Mouse (Mus musculus) lung, postnatal 0 days (tissue): ENCODE results near the gene Sox6. TPM values are rescaled to one million over a fixed set of nuclear protein-coding genes. Genes with fewer than 3 reads are reported as not detected.
A peak's percentile ranks its signal among the peaks of the same experiment; 100 is the strongest.
"Not testable (repeated sequence)": the region's sequence is repeated elsewhere in the genome, so short reads cannot be mapped to it uniquely, and the experiment has no call there.

Experiments
- ATAC-seq: fragments of 200-750 bp; cut with Nextera tagmentation; 2 replicates; pipeline ENCODE4 v1.8.0; 2017; ENCODE audit warnings: moderate library complexity
- DNase-seq: peaks from one replicate; pipeline ENCODE4 v3.0.0-alpha.2; 2016; ENCODE audit warnings: low spot score
- H3K27ac ChIP-seq: fragments of 300-500 bp; sonication (generic); 2 replicates; pipeline ENCODE4 v1.5.1; 2014; ENCODE audit warnings: antibody characterized with exemption, mild to moderate bottlenecking, low read length, mixed read lengths
- H3K27me3 ChIP-seq: fragments of 300-500 bp; sonication (generic); replicated peaks from 2 replicates; pipeline ENCODE4 v1.6.1; 2014; ENCODE audit warnings: low read length, mixed read lengths; ENCODE audit not compliant: insufficient read depth
- H3K36me3 ChIP-seq: fragments of 300-500 bp; sonication (generic); 2 replicates; pipeline ENCODE4 v1.6.1; 2014; ENCODE audit warnings: low read length, mixed read lengths; ENCODE audit not compliant: insufficient read depth
- H3K4me1 ChIP-seq: fragments of 300-500 bp; sonication (generic); 2 replicates; pipeline ENCODE4 v1.6.1; 2014; ENCODE audit warnings: antibody characterized with exemption, low read depth, low read length, mixed read lengths; ENCODE audit not compliant: insufficient read depth
- H3K4me2 ChIP-seq: fragments of 300-500 bp; sonication (generic); replicated peaks from 2 replicates; pipeline ENCODE4 v1.6.1; 2014; ENCODE audit warnings: low read depth, mild to moderate bottlenecking, low read length, moderate library complexity, mixed read lengths
- H3K4me3 ChIP-seq: fragments of 300-500 bp; sonication (generic); 2 replicates; pipeline ENCODE4 v1.5.1; 2014; ENCODE audit warnings: low read depth, low read length
- H3K9ac ChIP-seq: fragments of 300-500 bp; sonication (generic); replicated peaks from 2 replicates; pipeline ENCODE4 v1.6.1; 2014; ENCODE audit warnings: low read depth, mild to moderate bottlenecking
- H3K9me3 ChIP-seq: fragments of 300-500 bp; sonication (generic); 2 replicates; pipeline ENCODE4 v1.6.1; 2016; ENCODE audit warnings: low read length, mixed read lengths
- CTCF ChIP-seq: IDR thresholded peaks from 2 replicates; pipeline ENCODE4 v1.5.1; 2016; ENCODE audit warnings: antibody characterized with exemption, mild to moderate bottlenecking
- EP300 ChIP-seq: IDR thresholded peaks from 2 replicates; pipeline ENCODE4 v1.6.1; 2016; ENCODE audit warnings: antibody characterized with exemption, mild to moderate bottlenecking, control low read depth
- WGBS: fragments of 180-500 bp; shearing (Covaris S2); extraction: QIAGEN DNeasy Blood & Tissue Kit; methylation state at CpG from one replicate; pipeline ENCODE4 v1.1.7; 2014; 5-methylcytosine and 5-hydroxymethylcytosine counted together
- polyA plus RNA-seq: library from polyadenylated mRNA; unstranded; fragments of >200 nt; fragmentation: Nextera tagmentation; extraction: Ambion mirVana; gene quantifications from 2 replicates; pipeline ENCODE4 v1.2.1, GENCODE M21; 2015

The Sox6 gene
- polyA plus RNA-seq, 1 experiment from 2014 or later, result 6.8 TPM

DNA sequence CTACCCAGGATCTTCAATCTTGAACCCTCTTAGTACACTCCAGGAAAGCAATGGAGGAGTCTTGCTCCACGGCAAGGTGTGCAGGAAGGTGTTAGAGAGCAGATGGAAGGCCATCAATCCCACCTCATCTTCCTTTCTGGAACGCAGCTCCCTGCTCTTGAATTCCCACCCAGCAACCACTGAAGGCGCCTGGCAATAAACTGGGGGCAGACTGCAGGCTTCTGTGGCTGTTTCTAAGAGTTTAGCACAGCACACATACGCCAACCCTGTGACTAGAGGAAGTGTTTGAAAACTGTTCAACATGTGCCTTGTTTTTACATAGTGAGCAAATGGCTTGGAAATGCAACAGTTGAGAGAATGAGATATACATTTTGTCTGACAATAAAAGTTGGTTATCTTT lies 412.6 kb downstream of the Sox6 start:
- no peak for TF ChIP-seq CTCF
- 41% methylated on average over 4 of the region's 4 CpGs for WGBS
- Histone ChIP-seq H3K4me1 (peaks cover 11% of the 10 kb centered on the region; the same call in 1 of the 2 replicates), H3K4me2 (no peak overlapping the region), H3K36me3 (no peaks in the 10 kb centered on the region), H3K27me3 (no peaks in the 10 kb centered on the region), H3K9ac (no peak overlapping the region), H3K9me3 (no peaks in the 10 kb centered on the region), H3K27ac (no peak overlapping the region), H3K4me3 (no peak overlapping the region)
- DNase-seq (no peak), ATAC-seq (no peak)

DNA sequence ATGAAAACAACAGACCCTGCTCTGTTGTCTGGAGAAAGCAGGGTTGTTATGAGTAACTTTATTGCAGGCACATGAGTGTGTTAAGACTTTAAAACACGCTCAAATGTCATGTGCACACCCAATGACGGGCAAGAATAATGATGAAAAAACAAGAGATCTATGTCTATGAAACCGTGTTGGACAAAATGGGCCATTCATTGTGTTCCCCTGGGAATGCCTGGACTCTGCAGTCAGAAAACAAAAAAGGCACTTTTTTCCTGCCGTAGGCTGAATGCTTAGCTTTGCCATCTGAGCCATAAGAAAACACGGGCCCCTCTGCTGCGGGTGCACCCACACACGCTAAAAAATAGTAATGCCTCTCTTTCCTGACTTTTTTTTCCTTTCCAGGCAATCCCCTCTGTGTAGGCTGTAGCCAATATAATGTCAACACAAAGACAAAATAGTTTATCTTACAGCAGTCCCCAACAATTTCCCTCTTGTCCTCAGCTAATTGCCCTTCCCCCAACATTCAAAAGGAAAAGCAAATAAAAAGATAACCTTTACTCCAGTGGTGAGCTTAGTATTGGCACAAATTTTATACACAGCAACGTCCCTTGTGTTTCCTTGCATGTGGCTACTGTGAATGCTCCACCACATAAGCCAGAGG lies 413.6 kb downstream of the Sox6 start:
- Histone ChIP-seq H3K4me1 (peaks cover 11% of the 10 kb centered on the region; the same call in 1 of the 2 replicates), H3K4me3 (no peak overlapping the region), H3K9me3 (no peaks in the 10 kb centered on the region), H3K27me3 (no peaks in the 10 kb centered on the region), H3K27ac (no peak overlapping the region), H3K9ac (no peak overlapping the region), H3K4me2 (0 out of 2 replicates have a peak overlapping the region, but pooled peaks have one; percentile 8), H3K36me3 (no peaks in the 10 kb centered on the region)
- DNase-seq (peak; percentile 36), ATAC-seq (no peak)
- WGBS, result 11% methylated on average over 8 of the region's 8 CpGs
- 0 out of 2 replicates have a peak, but pooled peaks have one; percentile 18 for TF ChIP-seq EP300
- TF ChIP-seq CTCF, result no peak

DNA sequence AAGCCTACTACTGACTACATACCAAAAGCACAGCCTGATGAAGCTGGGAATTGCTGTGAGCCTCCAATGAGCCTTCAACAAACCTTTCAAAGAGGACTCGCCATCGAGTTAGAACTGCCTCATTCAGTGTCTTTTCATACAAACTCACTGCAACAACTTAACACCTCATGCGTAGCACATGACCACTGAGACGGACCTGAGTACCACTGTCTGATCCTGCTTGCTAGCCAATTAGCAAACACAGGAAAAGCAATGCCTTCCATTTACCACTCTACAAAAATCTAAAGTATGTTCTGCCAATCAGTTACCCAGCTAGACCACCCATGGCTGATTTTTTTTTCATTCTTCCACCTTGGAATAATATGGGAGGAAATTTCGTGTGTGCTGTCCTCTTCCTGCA lies 414.1 kb downstream of the Sox6 start:
- Histone ChIP-seq H3K4me3 (no peak overlapping the region), H3K4me2 (no peak overlapping the region), H3K27ac (no peak overlapping the region), H3K4me1 (peaks cover 11% of the 10 kb centered on the region; the same call in 1 of the 2 replicates), H3K9me3 (no peaks in the 10 kb centered on the region), H3K9ac (no peak overlapping the region), H3K27me3 (no peaks in the 10 kb centered on the region), H3K36me3 (no peaks in the 10 kb centered on the region)
- WGBS, result 48% methylated on average over 5 of the region's 5 CpGs
- TF ChIP-seq CTCF, result no peak
- no peak for TF ChIP-seq EP300
- ATAC-seq (no peak), DNase-seq (no peak)

DNA sequence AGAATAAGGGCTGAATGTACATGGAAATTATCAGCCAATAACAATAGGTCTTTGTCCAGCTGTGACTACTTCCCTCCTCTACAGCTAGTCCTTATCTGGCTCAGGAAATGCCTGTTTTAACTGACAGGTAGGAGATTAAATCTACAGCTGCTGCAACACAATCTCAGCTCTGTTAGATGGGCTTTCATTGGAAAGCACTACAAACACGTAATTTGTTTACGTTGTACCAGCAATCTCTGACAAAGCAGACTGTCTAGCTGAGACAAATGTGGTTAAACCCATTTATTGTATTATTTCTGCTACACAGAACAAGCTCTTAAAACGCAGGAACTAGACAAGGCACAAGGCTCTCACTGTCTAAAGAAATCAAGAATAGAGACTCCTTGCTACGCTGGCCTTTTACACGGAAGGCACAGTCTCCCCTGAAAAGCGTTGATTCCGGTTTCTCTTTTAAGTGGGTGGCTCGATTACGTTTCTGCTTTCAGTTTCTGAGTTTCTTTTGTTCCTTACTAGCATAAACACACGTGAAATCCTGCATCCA lies 422.8 kb downstream of the Sox6 start:
- DNase-seq (peak; percentile 82), ATAC-seq (peak; percentile 85)
- no peaks in the 10 kb centered on the region for H3K36me3 ChIP-seq
- H3K4me3 ChIP-seq, result peak overlapping the region; percentile 40
- peak overlapping the region; percentile 90 for H3K27ac ChIP-seq
- no peaks in the 10 kb centered on the region; the same call in 1 of the 2 replicates for H3K4me1 ChIP-seq
- H3K9me3 ChIP-seq, result no peaks in the 10 kb centered on the region
- 6% methylated on average over 10 of the region's 10 CpGs for WGBS
- peak overlapping the region; percentile 50 for H3K4me2 ChIP-seq
- H3K9ac ChIP-seq, result peak overlapping the region; percentile 53
- no peaks in the 10 kb centered on the region for H3K27me3 ChIP-seq
- TF ChIP-seq EP300 (0 out of 2 replicates have a peak, but pooled peaks have one; percentile 46), CTCF (no peak)

DNA sequence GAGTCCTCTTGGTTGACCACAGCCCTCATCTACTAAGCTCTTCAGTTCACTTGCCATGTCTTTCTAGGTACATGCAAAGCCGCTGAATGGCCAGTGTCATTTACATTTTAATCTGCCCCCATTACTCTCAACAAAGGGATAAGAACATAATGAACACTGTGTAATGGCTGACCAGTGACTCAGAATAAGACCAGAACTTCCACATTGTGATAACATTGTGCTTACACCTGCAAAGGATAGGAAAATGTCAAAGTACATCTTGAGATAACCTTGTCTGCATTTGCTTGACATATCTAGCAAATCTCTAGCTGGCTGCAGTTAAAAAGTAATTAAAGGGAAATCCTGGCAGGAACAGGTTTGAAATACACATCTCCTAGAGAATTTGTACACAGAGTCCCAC lies 431.1 kb downstream of the Sox6 start:
- no peaks in the 10 kb centered on the region for H3K9me3 ChIP-seq
- ATAC-seq (no peak), DNase-seq (no peak)
- no peak for TF ChIP-seq EP300
- TF ChIP-seq CTCF, result no peak
- H3K9ac ChIP-seq, result no peak overlapping the region
- no peak overlapping the region for H3K27ac ChIP-seq
- no peak overlapping the region for H3K4me3 ChIP-seq
- 97% methylated on average over 1 of the region's 1 CpGs for WGBS
- H3K4me2 ChIP-seq, result no peak overlapping the region
- no peaks in the 10 kb centered on the region for H3K27me3 ChIP-seq
- no peaks in the 10 kb centered on the region for H3K4me1 ChIP-seq
- H3K36me3 ChIP-seq, result no peaks in the 10 kb centered on the region

DNA sequence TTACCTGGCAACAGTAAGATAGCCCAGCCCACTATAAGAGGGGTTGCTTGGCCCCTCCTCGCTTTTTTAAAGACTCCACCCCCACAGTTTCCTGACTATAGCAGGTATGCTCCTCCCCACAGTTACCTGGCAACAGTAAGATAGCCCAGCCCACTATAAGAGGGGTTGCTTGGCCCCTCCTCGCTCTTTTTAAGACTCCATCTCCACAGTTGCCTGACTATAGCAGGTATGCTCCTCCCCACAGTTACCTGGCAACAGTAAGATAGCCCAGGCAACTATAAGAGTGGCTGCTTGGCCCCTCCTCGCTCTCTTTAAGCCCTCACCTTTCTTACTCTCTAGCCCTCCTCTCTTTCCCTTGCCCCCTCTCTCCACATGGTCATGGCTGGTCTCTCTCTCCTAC lies 432.5 kb downstream of the Sox6 start:
- not testable (repeated sequence) for H3K4me1 ChIP-seq, DNase-seq, H3K27ac ChIP-seq, H3K9me3 ChIP-seq, H3K36me3 ChIP-seq, H3K4me2 ChIP-seq, H3K9ac ChIP-seq, H3K4me3 ChIP-seq, H3K27me3 ChIP-seq
- ATAC-seq, result 0 out of 2 replicates have a peak, but pooled peaks have one; percentile 14
- WGBS, result 48% methylated on average over 3 of the region's 3 CpGs
